Comparison of ENCODE assay signal across 8 mouse cellular contexts in the genomic region with DNA sequence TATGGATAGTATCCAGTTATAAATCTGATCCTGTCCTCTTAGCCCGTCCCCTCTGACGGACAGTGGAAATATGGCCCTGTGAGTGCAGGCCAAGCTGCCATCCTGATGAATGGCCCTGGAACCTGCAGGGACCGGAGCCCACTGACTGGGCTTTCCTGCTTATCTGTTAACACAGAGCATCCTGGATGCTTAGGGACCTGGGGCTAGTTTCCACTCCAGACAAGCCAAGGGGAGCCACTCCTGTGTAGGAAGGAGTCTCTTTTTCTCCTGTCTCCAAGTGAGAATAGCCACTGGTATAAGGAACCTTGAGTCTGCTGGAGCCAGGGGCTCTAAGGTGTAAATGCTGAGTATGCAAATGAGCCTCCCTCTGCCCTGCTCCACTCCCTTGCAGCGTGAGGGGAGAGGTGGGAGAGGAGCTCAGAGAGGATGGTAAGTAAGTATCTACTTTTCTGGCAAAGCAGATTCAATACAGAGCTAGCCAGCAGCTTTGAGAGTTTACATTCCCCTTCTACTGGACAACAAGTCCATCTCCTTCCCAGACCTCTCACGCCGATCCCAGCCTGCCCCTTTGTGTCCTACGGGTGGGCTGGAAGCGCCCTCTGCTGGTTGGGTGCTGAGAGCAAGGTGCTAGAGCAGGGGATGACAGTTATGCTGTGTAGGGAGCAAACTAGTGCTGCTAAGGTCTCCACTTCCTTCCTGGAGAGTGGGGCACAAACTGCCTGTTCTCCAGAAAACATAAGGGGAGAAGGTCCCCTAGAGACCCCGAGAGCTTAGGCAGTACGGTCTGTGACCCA. TPM values are rescaled to one million over a fixed set of nuclear protein-coding genes. Genes with fewer than 3 reads are reported as not detected.
DNase-seq lines count a peak whose midpoint lies in the region; ATAC-seq and TF ChIP-seq lines count a peak whose summit lies in the region.

No protein-coding gene starts in this region.

- no peak overlapping the region for H3K9ac ChIP-seq in hindbrain, postnatal 0 days (replicated peaks; ENCODE audit: low read length)

- H3K4me1 ChIP-seq in hindbrain, postnatal 0 days (ENCODE audit: insufficient read depth, low read length), result no peaks in the 10 kb centered on the region
- H3K4me1 ChIP-seq in megakaryocyte, embryonic 14.5 days, result peaks cover 60% of the 10 kb centered on the region

- ATAC-seq in hindbrain, postnatal 0 days, result peak; percentile 77

- H3K9me3 ChIP-seq in hindbrain, postnatal 0 days (ENCODE audit: low read length), result no peaks in the 10 kb centered on the region
- H3K9me3 ChIP-seq in megakaryocyte, embryonic 14.5 days, result no peaks in the 10 kb centered on the region

- no peak overlapping the region for H3K4me2 ChIP-seq in hindbrain, postnatal 0 days (ENCODE audit: low read depth, low read length)

- WGBS in hindbrain, postnatal 0 days, result 46% methylated on average over 10 of the region's 10 CpGs

- H3K36me3 ChIP-seq in hindbrain, postnatal 0 days (ENCODE audit: insufficient read depth, low read length), result peaks cover 28% of the 10 kb centered on the region; the same call in 1 of the 2 replicates
- H3K36me3 ChIP-seq in megakaryocyte, embryonic 14.5 days (replicated peaks; ENCODE audit: low read length), result peaks cover 3% of the 10 kb centered on the region

- no peak overlapping the region for H3K27ac ChIP-seq in hindbrain, postnatal 0 days

- DNase-seq in ZHBTc4 (ENCODE audit: low read depth, low spot score), result peak; percentile 70
- DNase-seq in cerebellum, postnatal 36 days, result peak; percentile 70 to 76
- peak; percentile 87 for DNase-seq in gastrocnemius, postnatal 10 days
- DNase-seq in hindbrain, postnatal 0 days (ENCODE audit: low spot score), result peak; percentile 79
- DNase-seq in left cerebral cortex, adult 18-20 months (ENCODE audit: low spot score in 2 of 2), result peak; percentile 79 to 87
- DNase-seq in right cerebral cortex, postnatal 4 days, result peak; percentile 74
- peak; percentile 70 to 89 for DNase-seq in urinary bladder, postnatal 4 days (ENCODE audit: low spot score in 2 of 2)

- no peaks in the 10 kb centered on the region for H3K27me3 ChIP-seq in hindbrain, postnatal 0 days (ENCODE audit: insufficient read depth, low read length)
- H3K27me3 ChIP-seq in megakaryocyte, embryonic 14.5 days (replicated peaks), result peaks cover 74% of the 10 kb centered on the region

- TF ChIP-seq CTCF in hindbrain, postnatal 0 days (IDR thresholded peaks at IDR 0.05; ENCODE audit: low read depth), result peak; percentile 86

- no peak overlapping the region for H3K4me3 ChIP-seq in hindbrain, postnatal 0 days (ENCODE audit: low read length)
- H3K4me3 ChIP-seq in megakaryocyte, embryonic 14.5 days (replicated peaks), result peak overlapping the region; percentile 57

RNA-seq across cellular contexts. Expression of gene Gpr161, which starts 24.7 kb away (rescaled TPM):
- 1 to 10 TPM; 3.9 to 4.2 TPM for total RNA-seq in gastrocnemius, postnatal 10 days (2021)
- 49.7 and 52.0 TPM in 2 replicates for total RNA-seq in hindbrain, postnatal 0 days (2014; rRNA removed)
- polyA plus RNA-seq in hindbrain, postnatal 0 days (2015; fragmentation: Nextera tagmentation; extraction: Ambion mirVana), result 2.1 and 2.4 TPM in 2 replicates
- total RNA-seq in left cerebral cortex, adult 18-20 months (2021), result 1 to 10 TPM; 6.9 to 9.8 TPM
- not detected in 2 replicates for polyA plus RNA-seq in megakaryocyte, embryonic 14.5 days (2012; ENCODE audit: insufficient read depth, low replicate concordance)
